Mouse (Mus musculus) small intestine, adult 2 months (tissue): ENCODE results near the gene Stx19. TPM values are rescaled to one million over a fixed set of nuclear protein-coding genes. Genes with fewer than 3 reads are reported as not detected.

Source experiments
- H3K27ac ChIP-seq: fragments of 200-500 bp; 2 replicates; pipeline ENCODE4 v1.5.1; 2012; ENCODE audit warnings: low read depth, low read length, control low read depth, inconsistent platforms; ENCODE audit not compliant: insufficient read depth
- H3K27me3 ChIP-seq: fragments of 200-500 bp; 2 replicates; pipeline ENCODE4 v1.6.1; 2012; ENCODE audit warnings: mild to moderate bottlenecking, moderate library complexity, low read length, inconsistent platforms; ENCODE audit not compliant: control insufficient read depth, insufficient read depth
- H3K36me3 ChIP-seq: fragments of 200-500 bp; 2 replicates; pipeline ENCODE4 v1.6.1; 2012; ENCODE audit warnings: mild to moderate bottlenecking, low read length, control low read depth, inconsistent platforms; ENCODE audit not compliant: control insufficient read depth, insufficient read depth
- H3K4me1 ChIP-seq: fragments of 200-500 bp; 2 replicates; pipeline ENCODE4 v1.6.1; 2012; ENCODE audit warnings: low read length, inconsistent platforms, mixed read lengths; ENCODE audit not compliant: control insufficient read depth, insufficient read depth, insufficient read length
- H3K4me3 ChIP-seq: fragments of 200-500 bp; 2 replicates; pipeline ENCODE4 v1.5.1; 2012; ENCODE audit warnings: low read depth, mild to moderate bottlenecking, control low read depth, inconsistent platforms, low read length, moderate library complexity
- CTCF ChIP-seq: fragments of 200-500 bp; IDR thresholded peaks from 2 replicates; pipeline ENCODE4 v1.5.1; 2012; ENCODE audit warnings: low read depth, mild to moderate bottlenecking, control low read depth, inconsistent platforms, low read length, moderate library complexity, mixed read lengths; ENCODE audit not compliant: insufficient replicate concordance, insufficient read length; ENCODE audit errors: extremely low read depth
- POLR2A ChIP-seq: fragments of 200-500 bp; IDR thresholded peaks from 2 replicates; pipeline ENCODE4 v1.6.1; 2012; ENCODE audit warnings: low read depth, mild to moderate bottlenecking, control low read depth, inconsistent platforms, low read length, moderate library complexity
- WGBS: fragments of 180-500 bp; shearing (Covaris S2); methylation state at CpG from one replicate; pipeline ENCODE4 v1.1.7; 2018; 5-methylcytosine and 5-hydroxymethylcytosine counted together
- polyA plus RNA-seq: library from polyadenylated mRNA; depleted of rRNA; stranded (reverse); fragments of >200 nt; gene quantifications from 2 replicates; pipeline ENCODE4 v1.2.3, GENCODE M21; 2012

The Stx19 gene
- polyA plus RNA-seq, 1 experiment = not detected

GRCm38 (mm10) chr16:62846498-62847312, 32.2 kb downstream of the Stx19 start, which contains the start of gene Arl13b:
Gene Arl13b, minus strand, starts transcription at chr16:62847040.
- under 1% methylated on average over 52 of the region's 52 CpGs for WGBS
- Histone ChIP-seq H3K4me1 (peaks cover 5% of the 10 kb centered on the region), H3K36me3 (no peaks in the 10 kb centered on the region), H3K27me3 (no peaks in the 10 kb centered on the region), H3K4me3 (peak within 1 kb of the TSS; percentile 95), H3K27ac (peak within 1 kb of the TSS; percentile 14; the same call in 1 of the 2 replicates)
- no peak for TF ChIP-seq CTCF
- peak; percentile 16; the same call in 1 of the 2 replicates for TF ChIP-seq POLR2A

GRCm38 (mm10) chr16:62852464-62853252, 38.2 kb downstream of the Stx19 start:
- no peak overlapping the region for H3K27ac ChIP-seq
- H3K4me3 ChIP-seq = no peak overlapping the region
- H3K27me3 ChIP-seq = no peaks in the 10 kb centered on the region
- peaks cover 3% of the 10 kb centered on the region for H3K4me1 ChIP-seq
- H3K36me3 ChIP-seq = no peaks in the 10 kb centered on the region
- WGBS = 81% methylated on average over 3 of the region's 3 CpGs
- TF ChIP-seq CTCF (no peak), POLR2A (no peak)

- WGBS = 5% methylated on average over 3 of the region's 3 CpGs
- H3K4me3 ChIP-seq = peak overlapping the region; percentile 89
- H3K36me3 ChIP-seq = no peaks in the 10 kb centered on the region
- TF ChIP-seq CTCF (no peak), POLR2A (no peak)
- no peaks in the 10 kb centered on the region for H3K27me3 ChIP-seq
- peaks cover 3% of the 10 kb centered on the region for H3K4me1 ChIP-seq
- no peak overlapping the region for H3K27ac ChIP-seq
These were observed 39.2 kb downstream of the Stx19 start for GRCm38 (mm10) chr16:62853611-62854126.

GRCm38 (mm10) chr16:62854191-62855068, 40.0 kb downstream of the Stx19 start, which contains the start of gene Pros1:
Gene Pros1, plus strand, starts transcription at chr16:62854307.
- 3% methylated on average over 42 of the region's 42 CpGs for WGBS

GRCm38 (mm10) chr16:62855385-62855784, 40.9 kb downstream of the Stx19 start:
- Histone ChIP-seq H3K36me3 (no peaks in the 10 kb centered on the region), H3K4me1 (peaks cover 3% of the 10 kb centered on the region), H3K27ac (no peak overlapping the region), H3K4me3 (peak overlapping the region; percentile 21; the same call in 1 of the 2 replicates), H3K27me3 (no peaks in the 10 kb centered on the region)
- WGBS = 69% methylated on average over 6 of the region's 6 CpGs
- TF ChIP-seq POLR2A = no peak

More at GRCm38 (mm10) chr16:62854191-62855068, 40.0 kb downstream of the Stx19 start, which contains the start of gene Pros1:
- no peak for TF ChIP-seq CTCF
- peak; percentile 69; the same call in 1 of the 2 replicates for TF ChIP-seq POLR2A
- no peaks in the 10 kb centered on the region for H3K36me3 ChIP-seq
- peak within 1 kb of the TSS; percentile 54 for H3K27ac ChIP-seq
- peaks cover 3% of the 10 kb centered on the region for H3K4me1 ChIP-seq
- H3K4me3 ChIP-seq = peak within 1 kb of the TSS; percentile 89
- no peaks in the 10 kb centered on the region for H3K27me3 ChIP-seq

GRCm38 (mm10) chr16:62856273-62856672, 41.8 kb downstream of the Stx19 start:
- Histone ChIP-seq H3K27ac (no peak overlapping the region), H3K36me3 (no peaks in the 10 kb centered on the region), H3K4me3 (no peak overlapping the region), H3K4me1 (peaks cover 3% of the 10 kb centered on the region), H3K27me3 (no peaks in the 10 kb centered on the region)
- no peak for TF ChIP-seq CTCF
- no peak for TF ChIP-seq POLR2A
- 93% methylated on average over 2 of the region's 2 CpGs for WGBS

GRCm38 (mm10) chr16:62857498-62857897, 43.0 kb downstream of the Stx19 start:
- H3K4me1 ChIP-seq = peaks cover 3% of the 10 kb centered on the region
- H3K4me3 ChIP-seq = no peak overlapping the region
- no peak overlapping the region for H3K27ac ChIP-seq
- H3K36me3 ChIP-seq = no peaks in the 10 kb centered on the region
- 76% methylated on average over 2 of the region's 2 CpGs for WGBS
- no peak for TF ChIP-seq POLR2A
- TF ChIP-seq CTCF = no peak
- no peaks in the 10 kb centered on the region for H3K27me3 ChIP-seq
